Mouse (Mus musculus): ENCODE measurements around the gene Tex22. TPM values are rescaled to one million over a fixed set of nuclear protein-coding genes. Genes with fewer than 3 reads are reported as not detected.

Tex22 gene
- polyA plus RNA-seq, 1 experiment from 2014 or later, result not detected

GRCm38 (mm10) chr12:113109801-113110200 lies 35.5 kb downstream of the Tex22 start:
- DNase-seq, result no peak
- H3K4me1 ChIP-seq (ENCODE audit: insufficient read depth), result no peaks in the 10 kb centered on the region
- H3K27ac ChIP-seq (ENCODE audit: low read depth), result no peak overlapping the region
- WGBS, result 77% methylated on average over 10 of the region's 10 CpGs
- ATAC-seq (ENCODE audit: insufficient read depth), result no peak
- H3K27me3 ChIP-seq (ENCODE audit: insufficient read depth, low read length), result no peaks in the 10 kb centered on the region
- no peak overlapping the region for H3K4me3 ChIP-seq (ENCODE audit: low read depth, low read length)
- TF ChIP-seq CTCF (IDR thresholded peaks at IDR 0.05; ENCODE audit: low read depth), result no peak
- no peaks in the 10 kb centered on the region for H3K9me3 ChIP-seq (ENCODE audit: low read depth, low read length)
- peaks cover 35% of the 10 kb centered on the region for H3K36me3 ChIP-seq (ENCODE audit: insufficient read depth)
- no peak overlapping the region for H3K9ac ChIP-seq
- no peak overlapping the region for H3K4me2 ChIP-seq

DNA sequence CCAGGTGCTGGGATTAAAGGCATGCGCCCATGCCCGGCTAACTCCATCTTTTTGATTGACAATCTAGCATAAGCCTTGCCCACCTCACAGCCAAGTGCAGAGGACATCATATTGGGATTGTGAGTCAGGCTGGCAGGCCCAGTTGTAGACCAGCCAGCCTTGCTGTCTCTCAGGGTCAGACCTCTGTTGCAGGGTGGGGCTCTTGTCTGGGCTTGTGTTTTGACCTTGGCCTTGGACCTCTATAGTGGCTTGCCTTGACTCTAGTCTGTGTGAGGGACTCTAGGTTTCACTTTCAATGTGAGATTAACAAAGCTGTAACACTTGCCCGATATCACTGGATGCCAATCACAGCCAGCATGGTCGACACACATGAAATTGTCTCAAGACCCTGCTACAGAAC lies 39.8 kb downstream of the Tex22 start:
- Histone ChIP-seq H3K9ac (no peak overlapping the region), H3K27me3 (ENCODE audit: insufficient read depth, low read length) (no peaks in the 10 kb centered on the region), H3K4me1 (ENCODE audit: insufficient read depth) (no peaks in the 10 kb centered on the region), H3K4me3 (ENCODE audit: low read depth, low read length) (no peak overlapping the region), H3K36me3 (ENCODE audit: insufficient read depth) (peaks cover 65% of the 10 kb centered on the region), H3K27ac (ENCODE audit: low read depth) (no peak overlapping the region), H3K4me2 (no peak overlapping the region), H3K9me3 (ENCODE audit: low read depth, low read length) (no peaks in the 10 kb centered on the region)
- 85% methylated on average over 4 of the region's 4 CpGs for WGBS
- DNase-seq, result no peak
- TF ChIP-seq CTCF (IDR thresholded peaks at IDR 0.05; ENCODE audit: low read depth), result no peak
- ATAC-seq (ENCODE audit: insufficient read depth), result no peak

DNA sequence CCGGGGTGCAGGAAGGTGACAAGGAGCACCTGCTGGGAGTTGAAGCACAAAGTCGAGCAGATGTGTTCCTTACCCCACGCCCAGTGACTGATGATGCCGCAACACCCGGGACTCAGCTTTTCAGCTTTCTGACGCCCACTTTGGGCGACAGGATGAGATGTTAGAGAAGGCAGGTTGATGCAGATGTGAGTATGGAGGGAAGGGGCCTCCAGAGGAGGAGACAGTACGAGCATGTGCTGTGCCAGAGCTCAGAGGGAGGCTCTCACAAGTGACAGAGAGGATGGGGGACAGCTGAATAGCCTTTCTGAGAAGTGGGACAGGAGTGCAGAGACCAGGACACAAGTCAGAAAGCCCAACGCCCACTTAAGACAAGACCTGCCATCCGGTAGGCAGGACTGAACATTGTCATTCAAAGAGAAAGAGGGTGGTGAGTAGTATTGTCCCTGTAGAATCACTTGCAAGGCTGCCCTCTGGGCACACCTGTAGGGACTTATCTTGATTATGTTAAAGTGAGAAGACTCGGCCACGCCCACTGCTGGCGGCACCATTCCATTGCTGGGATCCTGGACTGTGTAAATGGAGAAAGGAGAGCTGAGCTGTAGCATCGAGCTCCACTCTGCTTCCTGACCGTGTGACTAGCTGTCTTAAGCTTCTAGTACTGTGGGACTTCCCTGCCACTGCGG lies 40.7 kb downstream of the Tex22 start:
- no peaks in the 10 kb centered on the region for H3K27me3 ChIP-seq (ENCODE audit: insufficient read depth, low read length)
- DNase-seq (no peak), ATAC-seq (ENCODE audit: insufficient read depth) (no peak)
- TF ChIP-seq CTCF (IDR thresholded peaks at IDR 0.05; ENCODE audit: low read depth), result no peak
- no peak overlapping the region for H3K4me2 ChIP-seq
- H3K4me1 ChIP-seq (ENCODE audit: insufficient read depth), result no peaks in the 10 kb centered on the region
- no peak overlapping the region for H3K27ac ChIP-seq (ENCODE audit: low read depth)
- WGBS, result 76% methylated on average over 16 of the region's 16 CpGs
- peaks cover 70% of the 10 kb centered on the region for H3K36me3 ChIP-seq (ENCODE audit: insufficient read depth)
- H3K4me3 ChIP-seq (ENCODE audit: low read depth, low read length), result no peak overlapping the region
- H3K9ac ChIP-seq, result no peak overlapping the region
- no peaks in the 10 kb centered on the region for H3K9me3 ChIP-seq (ENCODE audit: low read depth, low read length)

- peaks cover 89% of the 10 kb centered on the region for H3K36me3 ChIP-seq (ENCODE audit: insufficient read depth)
- 85% methylated on average over 20 of the region's 20 CpGs for WGBS
- TF ChIP-seq CTCF (IDR thresholded peaks at IDR 0.05; ENCODE audit: low read depth), result peak; percentile 97
- no peak overlapping the region for H3K4me3 ChIP-seq (ENCODE audit: low read depth, low read length)
- no peak overlapping the region for H3K4me2 ChIP-seq
- no peaks in the 10 kb centered on the region for H3K9me3 ChIP-seq (ENCODE audit: low read depth, low read length)
- no peaks in the 10 kb centered on the region for H3K27me3 ChIP-seq (ENCODE audit: insufficient read depth, low read length)
- no peak overlapping the region for H3K27ac ChIP-seq (ENCODE audit: low read depth)
- ATAC-seq (ENCODE audit: insufficient read depth) (peak; percentile 81), DNase-seq (peak; percentile 92)
- no peaks in the 10 kb centered on the region for H3K4me1 ChIP-seq (ENCODE audit: insufficient read depth)
- no peak overlapping the region for H3K9ac ChIP-seq
Observed at GRCm38 (mm10) chr12:113119516-113120410, 45.5 kb downstream of the Tex22 start.

GRCm38 (mm10) chr12:113124726-113125125 lies 50.4 kb downstream of the Tex22 start:
- H3K9me3 ChIP-seq (ENCODE audit: low read depth, low read length), result no peaks in the 10 kb centered on the region
- no peak for DNase-seq
- TF ChIP-seq CTCF (IDR thresholded peaks at IDR 0.05; ENCODE audit: low read depth), result no peak
- H3K4me1 ChIP-seq (ENCODE audit: insufficient read depth), result no peaks in the 10 kb centered on the region
- H3K27me3 ChIP-seq (ENCODE audit: insufficient read depth, low read length), result no peaks in the 10 kb centered on the region
- H3K27ac ChIP-seq (ENCODE audit: low read depth), result no peak overlapping the region
- H3K4me3 ChIP-seq (ENCODE audit: low read depth, low read length), result no peak overlapping the region
- WGBS, result 80% methylated on average over 6 of the region's 6 CpGs
- no peak overlapping the region for H3K9ac ChIP-seq
- H3K4me2 ChIP-seq, result no peak overlapping the region
- ATAC-seq (ENCODE audit: insufficient read depth), result no peak
- peaks cover 99% of the 10 kb centered on the region for H3K36me3 ChIP-seq (ENCODE audit: insufficient read depth)

GRCm38 (mm10) chr12:113130732-113131131 lies 56.4 kb downstream of the Tex22 start:
- Histone ChIP-seq H3K4me3 (ENCODE audit: low read depth, low read length) (no peak overlapping the region), H3K4me1 (ENCODE audit: insufficient read depth) (no peaks in the 10 kb centered on the region), H3K9ac (no peak overlapping the region), H3K4me2 (no peak overlapping the region), H3K36me3 (ENCODE audit: insufficient read depth) (peaks cover 100% of the 10 kb centered on the region), H3K27me3 (ENCODE audit: insufficient read depth, low read length) (no peaks in the 10 kb centered on the region), H3K27ac (ENCODE audit: low read depth) (no peak overlapping the region), H3K9me3 (ENCODE audit: low read depth, low read length) (no peaks in the 10 kb centered on the region)
- DNase-seq (no peak), ATAC-seq (ENCODE audit: insufficient read depth) (no peak)
- TF ChIP-seq CTCF (IDR thresholded peaks at IDR 0.05; ENCODE audit: low read depth), result no peak
- 94% methylated on average over 8 of the region's 8 CpGs for WGBS

DNA sequence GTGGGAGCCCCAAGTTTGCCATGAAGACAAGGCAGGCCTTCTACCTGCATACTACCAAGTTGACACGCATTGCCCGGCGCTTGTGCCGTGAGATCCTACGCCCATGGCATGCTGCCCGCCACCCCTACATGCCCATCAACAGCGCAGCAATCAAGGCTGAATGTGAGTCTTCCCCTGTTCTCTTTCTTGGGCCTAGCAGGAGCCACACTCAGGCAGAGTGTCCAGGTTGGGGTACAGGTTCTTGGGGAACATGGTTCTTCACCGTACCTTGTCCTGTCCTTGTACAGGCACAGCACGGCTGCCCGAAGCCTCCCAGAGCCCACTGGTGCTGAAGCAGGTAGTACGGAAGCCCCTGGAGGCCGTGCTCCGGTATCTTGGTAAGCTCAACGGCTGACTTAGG lies 57.3 kb downstream of the Tex22 start:
- no peak for TF ChIP-seq CTCF (IDR thresholded peaks at IDR 0.05; ENCODE audit: low read depth)
- H3K4me3 ChIP-seq (ENCODE audit: low read depth, low read length), result no peak overlapping the region
- no peak overlapping the region for H3K27ac ChIP-seq (ENCODE audit: low read depth)
- no peaks in the 10 kb centered on the region for H3K27me3 ChIP-seq (ENCODE audit: insufficient read depth, low read length)
- no peak overlapping the region for H3K9ac ChIP-seq
- no peaks in the 10 kb centered on the region for H3K9me3 ChIP-seq (ENCODE audit: low read depth, low read length)
- WGBS, result 93% methylated on average over 14 of the region's 14 CpGs
- DNase-seq (no peak), ATAC-seq (ENCODE audit: insufficient read depth) (no peak)
- H3K4me2 ChIP-seq, result no peak overlapping the region
- peaks cover 100% of the 10 kb centered on the region for H3K36me3 ChIP-seq (ENCODE audit: insufficient read depth)
- H3K4me1 ChIP-seq (ENCODE audit: insufficient read depth), result no peaks in the 10 kb centered on the region

All from lung, embryonic 14.5 days (tissue).